Mouse (Mus musculus) right cerebral cortex, postnatal 36 days (tissue): Measurements from ENCODE around the gene Zfyve27.

ENCODE experiments used
- DNase-seq, 2 experiments: peaks; one replicate each; pipeline ENCODE4 v3.0.0; 2022; ENCODE audit warnings: low spot score in 2 of 2, mixed read lengths in 1 of 2

The Zfyve27 gene

GRCm38 (mm10) chr19:42163764-42164163, at the start of gene Zfyve27:
Gene Zfyve27 (plus strand): TSS chr19:42163951.
- DNase-seq, result no peak

GRCm38 (mm10) chr19:42115783-42116335, 47.9 kb upstream of the Zfyve27 start:
- DNase-seq, result no peak

GRCm38 (mm10) chr19:42118142-42118541, 45.6 kb upstream of the Zfyve27 start:
- DNase-seq, result no peak

- no peak for DNase-seq
Measured at GRCm38 (mm10) chr19:42118596-42118995, 45.2 kb upstream of the Zfyve27 start.

- no peak for DNase-seq
Measured at GRCm38 (mm10) chr19:42120451-42120850, 43.3 kb upstream of the Zfyve27 start.

GRCm38 (mm10) chr19:42124684-42125083, 39.1 kb upstream of the Zfyve27 start:
- no peak for DNase-seq

GRCm38 (mm10) chr19:42125501-42126218, 38.1 kb upstream of the Zfyve27 start:
- no peak for DNase-seq

- DNase-seq, result no peak
Measured at GRCm38 (mm10) chr19:42126219-42126605, 37.5 kb upstream of the Zfyve27 start.

GRCm38 (mm10) chr19:42127024-42127423, 36.7 kb upstream of the Zfyve27 start:
- DNase-seq, result no peak

GRCm38 (mm10) chr19:42128052-42128740, 35.6 kb upstream of the Zfyve27 start:
- DNase-seq, result no peak

GRCm38 (mm10) chr19:42128787-42129508, 34.8 kb upstream of the Zfyve27 start, which contains the start of gene Avpi1:
Gene Avpi1 (minus strand): TSS chr19:42129059.
- DNase-seq, result peak; percentile 99

- DNase-seq, result no peak
Measured at GRCm38 (mm10) chr19:42129509-42130293, 34.0 kb upstream of the Zfyve27 start.

- no peak for DNase-seq
Measured at GRCm38 (mm10) chr19:42130294-42130606, 33.5 kb upstream of the Zfyve27 start.

GRCm38 (mm10) chr19:42131101-42131500, 32.6 kb upstream of the Zfyve27 start:
- no peak for DNase-seq

GRCm38 (mm10) chr19:42135070-42135469, 28.7 kb upstream of the Zfyve27 start:
- DNase-seq, result no peak

GRCm38 (mm10) chr19:42136126-42136525, 27.6 kb upstream of the Zfyve27 start:
- DNase-seq, result no peak

GRCm38 (mm10) chr19:42137167-42137672, 26.5 kb upstream of the Zfyve27 start:
- no peak for DNase-seq

GRCm38 (mm10) chr19:42138517-42139285, 25.1 kb upstream of the Zfyve27 start:
- no peak for DNase-seq

- DNase-seq, result no peak
Measured at GRCm38 (mm10) chr19:42139724-42140517, 23.8 kb upstream of the Zfyve27 start.

GRCm38 (mm10) chr19:42141998-42142397, 21.8 kb upstream of the Zfyve27 start:
- no peak for DNase-seq
